Mouse (Mus musculus): ENCODE results near the gene Gab2. TPM values are rescaled to one million over a fixed set of nuclear protein-coding genes. Genes with fewer than 3 reads are reported as not detected.

Gab2 gene
- polyA plus RNA-seq, 1 experiment from 2014 or later: 4.1 TPM

DNA sequence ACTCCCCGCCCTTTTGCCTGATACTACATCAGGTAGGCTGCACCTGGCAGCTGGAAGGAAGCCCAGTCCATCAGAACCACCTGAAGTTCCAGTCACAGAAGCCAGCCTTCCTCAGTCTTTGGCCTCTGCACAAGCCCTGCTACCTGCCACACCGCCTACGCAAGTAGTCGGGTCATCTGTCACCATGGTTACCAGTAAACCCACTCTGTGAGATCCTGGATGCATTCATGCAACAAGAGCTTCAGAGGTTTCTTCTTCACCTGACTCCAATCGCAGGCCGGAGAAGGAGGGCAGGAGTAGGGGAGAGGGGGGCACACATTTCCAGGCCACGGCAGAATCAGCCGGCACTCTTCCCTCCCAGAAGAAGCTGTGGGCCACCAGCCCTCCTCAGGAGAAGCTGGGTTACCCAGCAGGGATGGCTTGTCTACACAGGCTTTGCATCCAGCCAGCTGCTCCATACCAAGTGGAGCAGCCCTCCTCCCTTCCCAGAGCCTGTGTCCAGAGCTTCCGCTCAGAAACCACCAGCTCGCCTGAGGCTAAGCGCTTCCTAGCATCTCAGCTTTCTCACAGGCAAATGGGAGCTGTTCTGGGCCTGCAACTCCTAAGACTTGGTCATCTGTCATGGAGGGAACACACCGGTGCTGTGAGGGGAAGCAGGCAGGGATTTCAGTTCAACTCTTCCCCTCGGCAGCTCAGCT lies 247.7 kb downstream of the Gab2 start:
- Histone ChIP-seq H3K27me3 (replicated peaks) (peaks cover 70% of the 10 kb centered on the region), H3K4me3 (no peak overlapping the region), H3K4me2 (no peak overlapping the region), H3K9ac (no peak overlapping the region), H3K4me1 (peaks cover 35% of the 10 kb centered on the region), H3K9me3 (replicated peaks) (no peaks in the 10 kb centered on the region), H3K27ac (no peak overlapping the region), H3K36me3 (no peaks in the 10 kb centered on the region)
- ATAC-seq: no peak
- WGBS (ENCODE audit: insufficient replicate concordance): 73% methylated on average over 13 of the region's 13 CpGs

DNA sequence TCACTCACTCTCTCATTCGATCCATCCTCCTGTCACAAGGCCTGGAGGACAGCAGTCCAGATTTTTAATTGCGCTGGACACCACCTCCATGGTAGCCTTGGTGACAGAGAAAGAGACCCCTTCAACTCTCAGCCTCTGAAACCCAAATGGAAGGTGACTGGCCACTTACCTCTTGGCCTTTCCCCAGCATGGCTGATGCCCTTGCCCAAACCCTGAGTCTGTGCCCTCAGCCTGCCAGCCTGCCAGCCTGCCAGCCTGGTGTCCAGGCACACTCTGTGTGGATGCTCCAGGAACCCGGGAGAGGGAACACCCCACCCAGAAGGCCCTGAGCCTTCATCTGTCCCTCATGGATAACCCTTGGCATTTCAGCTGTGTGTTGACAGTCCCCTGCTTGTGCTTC lies 248.3 kb downstream of the Gab2 start:
- ATAC-seq: no peak
- peaks cover 35% of the 10 kb centered on the region for H3K4me1 ChIP-seq

GRCm38 (mm10) chr7:97330931-97331645 lies 249.7 kb downstream of the Gab2 start:
- Histone ChIP-seq H3K9me3 (replicated peaks) (no peaks in the 10 kb centered on the region), H3K4me1 (peaks cover 26% of the 10 kb centered on the region), H3K27ac (no peak overlapping the region), H3K4me2 (peak overlapping the region; percentile 94), H3K4me3 (peak overlapping the region; percentile 71), H3K9ac (peak overlapping the region; percentile 60; the same call in 1 of the 2 replicates), H3K36me3 (no peaks in the 10 kb centered on the region), H3K27me3 (replicated peaks) (peaks cover 50% of the 10 kb centered on the region)
- WGBS (ENCODE audit: insufficient replicate concordance): 46% methylated on average over 11 of the region's 11 CpGs
- no peak for ATAC-seq

More for the DNA sequence above, 248.3 kb downstream of the Gab2 start:
- Histone ChIP-seq H3K36me3 (no peaks in the 10 kb centered on the region), H3K27ac (no peak overlapping the region), H3K4me2 (no peak overlapping the region), H3K9me3 (replicated peaks) (no peaks in the 10 kb centered on the region), H3K27me3 (replicated peaks) (peaks cover 64% of the 10 kb centered on the region), H3K9ac (no peak overlapping the region), H3K4me3 (no peak overlapping the region)
- WGBS (ENCODE audit: insufficient replicate concordance): 68% methylated on average over 3 of the region's 3 CpGs

DNA sequence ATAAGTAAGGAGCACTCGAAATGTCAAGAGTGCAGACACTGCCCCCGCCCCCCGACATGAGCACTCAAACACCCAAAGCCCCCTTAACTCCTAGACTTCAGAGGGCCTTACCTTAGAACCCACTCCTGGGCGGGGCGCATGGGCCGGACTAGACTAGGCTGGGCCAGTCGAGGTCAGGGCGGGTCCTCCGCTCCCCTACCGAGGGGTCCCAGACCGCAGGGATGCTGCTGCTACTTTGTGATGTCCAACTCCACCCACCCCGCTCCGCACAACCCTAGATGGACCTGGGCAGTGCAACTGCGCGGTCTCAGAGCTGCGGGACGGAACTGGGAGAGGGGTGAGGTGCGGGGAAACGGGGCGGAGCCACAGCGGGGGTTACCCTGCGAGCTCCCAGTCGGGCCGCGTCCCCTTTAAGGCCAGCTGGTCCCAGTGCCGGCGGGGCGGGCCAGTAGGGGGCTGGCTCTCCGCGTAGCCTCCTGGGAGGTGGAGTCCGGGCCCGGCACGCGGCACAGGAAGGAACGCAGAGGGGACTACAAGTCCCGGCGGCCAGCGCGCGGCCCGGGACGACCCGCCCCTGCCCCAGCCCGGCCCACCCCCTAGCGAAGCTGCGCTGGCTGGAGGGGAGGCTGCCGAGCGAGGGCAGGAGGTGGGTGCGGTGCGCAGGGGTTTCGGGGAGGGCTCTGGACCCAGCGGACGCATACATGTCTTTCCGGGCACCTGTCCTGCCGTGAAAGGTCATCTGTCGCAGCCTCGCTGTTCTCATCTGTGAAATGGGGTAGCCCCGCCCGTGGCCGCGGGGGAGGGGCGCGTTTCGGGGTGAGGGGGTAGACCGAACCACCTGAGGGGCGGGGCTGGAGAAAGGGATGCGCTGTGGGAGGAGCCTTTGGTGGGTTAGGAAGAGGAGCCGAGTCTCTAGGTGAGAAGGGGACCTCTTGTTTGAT lies 250.6 kb downstream of the Gab2 start, which contains the start of the genes Usp35 and Kctd21:
Usp35 (minus strand) TSS at position 295 of the 941 bp plus-strand sequence.
Kctd21 (plus strand) TSS at position 602 of the 941 bp plus-strand sequence.
- peak; percentile 99 for ATAC-seq
- Histone ChIP-seq H3K27ac (peak within 1 kb of the TSS; percentile 34; the same call in 1 of the 2 replicates), H3K4me2 (peak within 1 kb of the TSS; percentile 94), H3K4me3 (peak within 1 kb of the TSS; percentile 71), H3K36me3 (no peaks in the 10 kb centered on the region), H3K27me3 (replicated peaks) (peaks cover 41% of the 10 kb centered on the region), H3K9me3 (replicated peaks) (no peaks in the 10 kb centered on the region), H3K9ac (peak within 1 kb of the TSS; percentile 71), H3K4me1 (peaks cover 26% of the 10 kb centered on the region)
- 1% methylated on average over 67 of the region's 68 CpGs for WGBS (ENCODE audit: insufficient replicate concordance)

DNA sequence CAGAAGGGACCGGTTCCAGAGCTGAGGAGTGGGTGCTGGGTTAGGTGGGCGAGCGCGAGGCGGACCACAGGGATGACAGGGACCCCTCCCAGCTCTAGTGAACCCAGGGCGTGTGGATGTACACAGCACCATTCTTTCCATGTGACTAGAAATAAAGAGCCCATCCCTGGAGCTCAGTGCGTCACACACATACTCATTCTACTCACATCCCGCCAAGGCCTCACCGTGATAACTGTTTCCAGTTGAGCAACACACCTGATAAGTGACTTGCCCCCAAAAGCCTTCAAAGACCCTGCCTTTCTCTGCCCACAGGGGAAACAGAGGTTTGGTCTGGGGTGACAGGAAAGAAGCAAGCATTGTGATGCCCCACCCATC lies 251.3 kb downstream of the Gab2 start:
- no peaks in the 10 kb centered on the region for H3K36me3 ChIP-seq
- WGBS (ENCODE audit: insufficient replicate concordance): 5% methylated on average over 9 of the region's 9 CpGs
- peaks cover 27% of the 10 kb centered on the region for H3K4me1 ChIP-seq
- H3K9me3 ChIP-seq (replicated peaks): no peaks in the 10 kb centered on the region
- H3K4me2 ChIP-seq: peak overlapping the region; percentile 94
- H3K4me3 ChIP-seq: peak overlapping the region; percentile 71
- peak overlapping the region; percentile 71 for H3K9ac ChIP-seq
- ATAC-seq: no peak
- H3K27ac ChIP-seq: 0 out of 2 replicates have a peak overlapping the region, but pooled peaks have one; percentile 34
- H3K27me3 ChIP-seq (replicated peaks): peaks cover 34% of the 10 kb centered on the region

DNA sequence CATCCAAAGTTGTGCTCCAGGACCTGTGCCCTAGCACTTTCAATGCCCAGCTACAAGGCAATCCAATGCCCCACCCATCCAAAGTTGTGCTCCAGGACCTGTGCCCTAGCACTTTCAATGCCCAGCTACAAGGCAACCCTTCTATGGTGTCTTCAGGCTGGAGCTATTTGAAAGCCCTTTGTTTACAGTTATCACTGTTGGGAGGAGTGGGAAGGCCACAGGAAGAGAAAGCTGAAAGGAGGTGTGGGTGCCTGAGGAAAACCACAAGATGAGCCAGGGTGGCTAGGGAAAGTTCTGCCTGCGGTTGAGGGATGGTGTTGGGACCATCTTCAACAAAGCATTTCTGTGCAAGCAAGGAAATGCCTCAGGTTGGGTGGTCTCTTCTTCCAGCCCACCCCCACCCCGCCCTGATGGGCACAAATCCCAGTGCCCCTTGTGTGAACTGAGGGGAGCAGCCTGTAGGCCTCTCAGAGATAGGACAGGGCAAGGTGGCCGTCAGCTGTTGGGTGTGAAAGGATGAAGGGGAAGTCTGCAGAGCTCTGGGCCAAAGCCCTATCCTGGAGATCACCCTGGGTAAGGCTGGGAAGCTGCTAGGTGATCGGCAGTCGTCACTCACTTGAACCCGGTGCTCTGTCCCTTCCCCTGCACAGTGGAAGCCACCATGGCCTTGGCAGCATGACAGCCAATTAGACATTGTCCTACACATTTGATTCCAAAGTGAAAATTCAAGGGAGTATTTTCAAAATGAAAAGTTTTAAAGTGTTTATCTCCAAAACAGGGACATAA lies 251.9 kb downstream of the Gab2 start:
- Histone ChIP-seq H3K4me1 (peaks cover 31% of the 10 kb centered on the region), H3K4me2 (peak overlapping the region; percentile 94), H3K4me3 (peak overlapping the region; percentile 71), H3K9ac (0 out of 2 replicates have a peak overlapping the region, but pooled peaks have one; percentile 71), H3K27me3 (replicated peaks) (peaks cover 28% of the 10 kb centered on the region), H3K9me3 (replicated peaks) (no peaks in the 10 kb centered on the region), H3K27ac (no peak overlapping the region), H3K36me3 (no peaks in the 10 kb centered on the region)
- WGBS (ENCODE audit: insufficient replicate concordance): 50% methylated on average over 6 of the region's 6 CpGs
- no peak for ATAC-seq

DNA sequence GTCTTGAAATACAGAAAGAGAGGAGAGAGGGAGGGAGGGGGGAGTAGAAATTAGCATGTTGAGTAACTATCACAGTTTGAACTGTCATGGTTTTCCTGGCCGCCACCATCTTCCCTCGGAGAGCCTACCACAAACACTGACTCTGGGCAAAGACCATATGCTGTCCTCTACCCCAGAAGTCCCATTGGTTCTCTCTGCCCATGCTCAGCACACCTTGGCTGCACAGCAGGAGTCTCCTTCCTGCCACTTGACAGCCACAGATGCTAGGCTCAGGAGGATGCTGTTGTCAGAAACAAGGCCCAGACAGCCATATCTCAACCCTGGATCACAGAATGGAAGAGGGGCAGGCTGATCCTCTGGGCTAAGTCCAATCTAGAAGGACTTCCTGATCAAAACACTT lies 253.0 kb downstream of the Gab2 start:
- ATAC-seq: no peak
- Histone ChIP-seq H3K9me3 (replicated peaks) (no peaks in the 10 kb centered on the region), H3K27ac (no peak overlapping the region), H3K4me3 (no peak overlapping the region), H3K4me1 (peaks cover 31% of the 10 kb centered on the region), H3K9ac (no peak overlapping the region), H3K27me3 (replicated peaks) (peaks cover 16% of the 10 kb centered on the region; the same call in 1 of the 2 replicates), H3K4me2 (no peak overlapping the region), H3K36me3 (no peaks in the 10 kb centered on the region)
- 79% methylated on average over 2 of the region's 2 CpGs for WGBS (ENCODE audit: insufficient replicate concordance)

DNA sequence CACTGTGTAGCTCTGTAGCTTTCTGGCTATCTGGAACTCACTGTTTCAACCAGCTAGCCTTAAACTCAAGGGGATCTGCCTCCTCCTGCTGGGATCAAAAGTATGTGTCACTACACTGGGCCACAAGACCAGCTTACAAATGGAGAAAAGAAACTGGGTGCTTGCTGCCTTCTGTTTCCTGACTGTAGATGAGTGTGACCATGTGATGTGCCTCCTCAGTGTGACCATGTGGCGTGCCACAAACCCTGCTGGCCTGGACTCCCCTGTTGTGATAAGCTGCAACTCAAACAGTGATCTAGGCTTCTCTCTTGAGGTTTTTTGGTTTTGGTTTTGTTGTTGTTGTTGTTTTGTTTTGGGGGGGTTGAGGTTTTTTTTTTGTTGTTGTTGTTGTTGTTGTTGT lies 255.3 kb downstream of the Gab2 start:
- H3K4me3 ChIP-seq: no peak overlapping the region
- H3K36me3 ChIP-seq: no peaks in the 10 kb centered on the region
- 0 out of 2 replicates have a peak, but pooled peaks cover 5% of the 10 kb centered on the region for H3K9me3 ChIP-seq (replicated peaks)
- ATAC-seq: no peak
- no peak overlapping the region for H3K9ac ChIP-seq
- 65% methylated on average over 1 of the region's 1 CpGs for WGBS (ENCODE audit: insufficient replicate concordance)
- H3K4me1 ChIP-seq: peaks cover 26% of the 10 kb centered on the region
- no peak overlapping the region for H3K27ac ChIP-seq
- H3K4me2 ChIP-seq: no peak overlapping the region
- H3K27me3 ChIP-seq (replicated peaks): no peaks in the 10 kb centered on the region

GRCm38 (mm10) chr7:97338593-97338992 lies 257.2 kb downstream of the Gab2 start:
- Histone ChIP-seq H3K4me2 (no peak overlapping the region), H3K9me3 (replicated peaks) (0 out of 2 replicates have a peak, but pooled peaks cover 5% of the 10 kb centered on the region), H3K27me3 (replicated peaks) (no peaks in the 10 kb centered on the region), H3K4me1 (peaks cover 16% of the 10 kb centered on the region), H3K36me3 (no peaks in the 10 kb centered on the region), H3K27ac (no peak overlapping the region), H3K4me3 (no peak overlapping the region), H3K9ac (no peak overlapping the region)
- 65% methylated on average over 4 of the region's 4 CpGs for WGBS (ENCODE audit: insufficient replicate concordance)
- ATAC-seq: peak; percentile 52

DNA sequence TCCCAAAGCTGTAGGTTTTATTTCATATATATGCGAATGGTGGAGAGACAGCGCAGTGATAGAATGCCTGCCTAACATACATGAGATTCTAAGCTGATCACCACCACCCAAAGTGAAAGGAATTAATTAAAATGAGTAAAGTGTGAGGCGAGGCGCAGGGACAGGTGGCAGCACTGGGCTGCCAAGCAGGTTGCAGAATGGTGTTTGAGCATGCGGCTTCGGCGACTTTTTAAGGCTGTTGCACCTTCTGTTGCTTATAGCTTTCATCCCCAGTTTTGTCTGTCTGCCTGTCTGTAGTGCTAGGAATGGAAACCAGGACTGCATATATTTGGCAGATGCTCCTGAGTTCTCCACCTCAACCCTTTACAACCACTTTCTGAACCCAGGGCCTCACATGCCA lies 258.2 kb downstream of the Gab2 start:
- Histone ChIP-seq H3K27me3 (replicated peaks) (no peaks in the 10 kb centered on the region), H3K4me3 (no peak overlapping the region), H3K9ac (no peak overlapping the region), H3K4me1 (peaks cover 16% of the 10 kb centered on the region), H3K36me3 (no peaks in the 10 kb centered on the region), H3K4me2 (no peak overlapping the region), H3K9me3 (replicated peaks) (0 out of 2 replicates have a peak, but pooled peaks cover 5% of the 10 kb centered on the region), H3K27ac (no peak overlapping the region)
- 84% methylated on average over 7 of the region's 7 CpGs for WGBS (ENCODE audit: insufficient replicate concordance)
- no peak for ATAC-seq
